Mouse (Mus musculus) stomach, embryonic 16.5 days (tissue): ENCODE results near the gene Ppm1g. TPM values are rescaled to one million over a fixed set of nuclear protein-coding genes. Genes with fewer than 3 reads are reported as not detected.

Source experiments
- ATAC-seq: fragments of 200-750 bp; cut with Nextera tagmentation; 2 replicates; pipeline ENCODE4 v1.8.0; 2017; ENCODE audit warnings: moderate number of reproducible peaks, moderate TSS enrichment; ENCODE audit not compliant: insufficient read depth, low FRiP score
- H3K27ac ChIP-seq: fragments of 300-500 bp; sonication (generic); 2 replicates; pipeline ENCODE4 v1.5.1; 2014; ENCODE audit warnings: low read length
- H3K27me3 ChIP-seq: fragments of 300-500 bp; sonication (generic); 2 replicates; pipeline ENCODE4 v1.6.1; 2014; ENCODE audit warnings: low read length, control low read depth, mixed read lengths; ENCODE audit not compliant: control insufficient read depth, insufficient read depth
- H3K36me3 ChIP-seq: fragments of 300-500 bp; sonication (generic); 2 replicates; pipeline ENCODE4 v1.6.1; 2014; ENCODE audit warnings: low read length; ENCODE audit not compliant: control insufficient read depth, insufficient read depth
- H3K4me1 ChIP-seq: fragments of 300-500 bp; sonication (generic); 2 replicates; pipeline ENCODE4 v1.6.1; 2014; ENCODE audit warnings: low read length, control low read depth, mixed read lengths; ENCODE audit not compliant: control insufficient read depth, insufficient read depth
- H3K4me2 ChIP-seq: fragments of 300-500 bp; sonication (generic); 2 replicates; pipeline ENCODE4 v1.6.1; 2014; ENCODE audit warnings: low read depth, low read length, mixed read lengths
- H3K4me3 ChIP-seq: fragments of 300-500 bp; sonication (generic); replicated peaks from 2 replicates; pipeline ENCODE4 v1.5.1; 2014; ENCODE audit warnings: mild to moderate bottlenecking, low read length
- H3K9ac ChIP-seq: fragments of 300-500 bp; sonication (generic); 2 replicates; pipeline ENCODE4 v1.6.1; 2014; ENCODE audit warnings: low read length
- H3K9me3 ChIP-seq: fragments of 300-500 bp; sonication (generic); replicated peaks from 2 replicates; pipeline ENCODE4 v1.6.1; 2016; ENCODE audit warnings: low read length, control low read depth; ENCODE audit not compliant: control insufficient read depth
- WGBS: fragments of 180-500 bp; shearing (Covaris S2); extraction: QIAGEN DNeasy Blood & Tissue Kit; methylation state at CpG from one replicate; pipeline ENCODE4 v1.1.7; 2014; 5-methylcytosine and 5-hydroxymethylcytosine counted together
- polyA plus RNA-seq: library from polyadenylated mRNA; unstranded; fragments of >200 nt; fragmentation: Nextera tagmentation; extraction: Ambion mirVana; gene quantifications from 2 replicates; pipeline ENCODE4 v1.2.1, GENCODE M21; 2015

Ppm1g gene
- polyA plus RNA-seq, 1 experiment from 2014 or later: 108 TPM

- 71% methylated on average over 4 of the region's 4 CpGs for WGBS
- Histone ChIP-seq H3K27ac (no peak overlapping the region), H3K4me1 (0 out of 2 replicates have a peak, but pooled peaks cover 10% of the 10 kb centered on the region), H3K4me2 (no peak overlapping the region), H3K9me3 (no peaks in the 10 kb centered on the region), H3K4me3 (no peak overlapping the region), H3K27me3 (no peaks in the 10 kb centered on the region), H3K36me3 (peaks cover 25% of the 10 kb centered on the region), H3K9ac (no peak overlapping the region)
- no peak for ATAC-seq
Observed at GRCm38 (mm10) chr5:31188223-31188840, 32.2 kb downstream of the Ppm1g start.

GRCm38 (mm10) chr5:31183678-31184077 lies 36.8 kb downstream of the Ppm1g start:
- H3K27ac ChIP-seq: no peak overlapping the region
- H3K36me3 ChIP-seq: peaks cover 14% of the 10 kb centered on the region; the same call in 1 of the 2 replicates
- WGBS: 49% methylated on average over 4 of the region's 4 CpGs
- H3K4me3 ChIP-seq: no peak overlapping the region
- H3K4me2 ChIP-seq: no peak overlapping the region
- H3K9me3 ChIP-seq: no peaks in the 10 kb centered on the region
- H3K4me1 ChIP-seq: 0 out of 2 replicates have a peak, but pooled peaks cover 3% of the 10 kb centered on the region
- H3K27me3 ChIP-seq: no peaks in the 10 kb centered on the region
- no peak for ATAC-seq
- H3K9ac ChIP-seq: no peak overlapping the region

- Histone ChIP-seq H3K9ac (no peak overlapping the region), H3K27me3 (no peaks in the 10 kb centered on the region), H3K4me3 (no peak overlapping the region; the same call in 1 of the 2 replicates), H3K27ac (no peak overlapping the region), H3K4me2 (peak overlapping the region; percentile 51; the same call in 1 of the 2 replicates), H3K9me3 (no peaks in the 10 kb centered on the region), H3K4me1 (0 out of 2 replicates have a peak, but pooled peaks cover 3% of the 10 kb centered on the region), H3K36me3 (no peaks in the 10 kb centered on the region)
- ATAC-seq: no peak
- WGBS: 90% methylated on average over 9 of the region's 9 CpGs
Observed at GRCm38 (mm10) chr5:31181183-31181770, 39.2 kb downstream of the Ppm1g start.

- under 1% methylated on average over 59 of the region's 59 CpGs for WGBS
- Histone ChIP-seq H3K4me1 (0 out of 2 replicates have a peak, but pooled peaks cover 3% of the 10 kb centered on the region), H3K4me3 (peak within 1 kb of the TSS; percentile 82)
Observed at GRCm38 (mm10) chr5:31179766-31180630, 40.5 kb downstream of the Ppm1g start, which contains the start of the genes Gm29609 and Gtf3c2. Gm29609 (minus strand) TSS chr5:31179911. Gtf3c2 (minus strand) TSS chr5:31180144.

GRCm38 (mm10) chr5:31179301-31179765 lies 41.2 kb downstream of the Ppm1g start:
- ATAC-seq: peak; percentile 32
- Histone ChIP-seq H3K9ac (peak overlapping the region; percentile 81), H3K27me3 (no peaks in the 10 kb centered on the region), H3K4me2 (peak overlapping the region; percentile 84), H3K36me3 (no peaks in the 10 kb centered on the region), H3K9me3 (no peaks in the 10 kb centered on the region), H3K27ac (peak overlapping the region; percentile 98), H3K4me1 (0 out of 2 replicates have a peak, but pooled peaks cover 3% of the 10 kb centered on the region), H3K4me3 (peak overlapping the region; percentile 82)
- WGBS: under 1% methylated on average over 25 of the region's 25 CpGs

More at GRCm38 (mm10) chr5:31179766-31180630, 40.5 kb downstream of the Ppm1g start, which contains the start of the genes Gm29609 and Gtf3c2:
- H3K36me3 ChIP-seq: no peaks in the 10 kb centered on the region
- H3K9ac ChIP-seq: peak within 1 kb of the TSS; percentile 81
- ATAC-seq: peak; percentile 97
- H3K27ac ChIP-seq: peak within 1 kb of the TSS; percentile 98
- H3K27me3 ChIP-seq: no peaks in the 10 kb centered on the region
- peak within 1 kb of the TSS; percentile 84 for H3K4me2 ChIP-seq
- no peaks in the 10 kb centered on the region for H3K9me3 ChIP-seq

DNA sequence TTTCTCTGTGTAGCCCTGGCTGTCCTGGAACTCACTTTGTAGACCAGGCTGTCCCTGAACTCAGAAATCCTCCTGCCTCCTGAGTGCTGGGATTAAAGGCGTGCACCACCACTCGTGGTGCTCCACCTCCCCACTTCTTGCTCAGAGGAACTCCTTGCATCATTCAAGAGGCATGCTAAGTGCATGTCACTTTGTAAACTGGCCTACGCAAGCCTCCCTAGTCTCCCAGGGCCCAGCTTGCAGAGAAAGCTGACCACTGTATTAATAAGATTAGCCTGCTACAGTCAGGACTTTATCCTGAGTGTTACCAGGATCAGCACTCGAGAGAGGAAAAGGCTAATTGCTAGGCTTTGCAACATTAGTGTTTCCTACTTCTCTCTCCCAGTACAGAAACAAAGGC lies 51.9 kb downstream of the Ppm1g start:
- no peak overlapping the region for H3K27ac ChIP-seq
- no peaks in the 10 kb centered on the region for H3K27me3 ChIP-seq
- H3K9ac ChIP-seq: no peak overlapping the region
- no peak overlapping the region for H3K4me3 ChIP-seq
- H3K36me3 ChIP-seq: peaks cover 37% of the 10 kb centered on the region
- no peaks in the 10 kb centered on the region for H3K4me1 ChIP-seq
- H3K4me2 ChIP-seq: no peak overlapping the region
- WGBS: 92% methylated on average over 4 of the region's 4 CpGs
- ATAC-seq: no peak
- no peaks in the 10 kb centered on the region for H3K9me3 ChIP-seq

DNA sequence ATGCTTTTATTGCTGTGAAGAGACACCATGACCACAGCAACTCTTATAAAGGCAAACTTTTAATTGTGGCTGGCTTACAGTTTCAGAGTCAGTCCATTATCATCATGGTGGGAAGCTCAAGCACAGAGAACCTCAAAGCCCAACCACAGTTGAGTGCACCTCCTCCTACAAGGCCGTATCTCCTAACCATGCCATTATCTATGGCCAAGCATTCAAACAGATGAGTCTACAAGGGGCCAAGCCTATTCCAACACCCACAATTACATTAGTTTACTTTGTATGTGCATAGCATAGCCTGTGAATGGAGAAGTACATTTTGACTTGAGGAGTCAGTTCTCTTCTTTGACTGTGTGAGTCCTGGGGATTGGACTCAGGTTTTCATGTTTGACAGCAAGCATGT lies 55.6 kb downstream of the Ppm1g start:
- Histone ChIP-seq H3K9me3 (no peaks in the 10 kb centered on the region), H3K27ac (no peak overlapping the region), H3K36me3 (peaks cover 26% of the 10 kb centered on the region), H3K9ac (no peak overlapping the region), H3K27me3 (no peaks in the 10 kb centered on the region), H3K4me1 (no peaks in the 10 kb centered on the region), H3K4me2 (no peak overlapping the region), H3K4me3 (no peak overlapping the region)
- WGBS: 93% methylated on average over 1 of the region's 1 CpGs
- ATAC-seq: no peak

GRCm38 (mm10) chr5:31162462-31162861 lies 58.0 kb downstream of the Ppm1g start:
- no peaks in the 10 kb centered on the region for H3K27me3 ChIP-seq
- no peaks in the 10 kb centered on the region for H3K4me1 ChIP-seq
- H3K9ac ChIP-seq: no peak overlapping the region
- H3K36me3 ChIP-seq: peaks cover 20% of the 10 kb centered on the region; the same call in 1 of the 2 replicates
- H3K4me3 ChIP-seq: no peak overlapping the region
- no peak overlapping the region for H3K4me2 ChIP-seq
- H3K27ac ChIP-seq: no peak overlapping the region
- no peak for ATAC-seq
- no peaks in the 10 kb centered on the region for H3K9me3 ChIP-seq
